Mouse (Mus musculus): Measurements from ENCODE around the gene B4galnt3.

DNA sequence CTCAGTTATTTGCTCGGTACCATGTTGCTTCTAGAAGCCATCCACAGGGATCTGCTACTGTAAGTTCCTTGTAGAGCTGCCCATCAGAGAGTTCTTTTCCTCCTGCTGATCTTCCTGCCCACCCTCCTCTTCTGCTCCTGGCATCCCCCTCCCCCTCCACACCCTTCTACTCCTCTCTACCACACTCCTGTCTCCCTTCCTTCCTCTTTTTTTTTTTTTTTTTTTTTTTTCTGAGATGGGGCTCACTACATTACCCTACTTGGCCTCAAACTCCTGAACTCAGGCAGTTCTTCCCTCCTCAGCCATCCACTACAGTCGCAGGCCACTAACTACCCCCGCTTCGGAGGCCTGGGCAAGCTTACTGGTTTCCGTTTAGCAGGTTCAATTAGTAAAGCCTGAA, 18.1 kb upstream of the B4galnt3 start:
- TF ChIP-seq CTCF (IDR thresholded peaks at IDR 0.05; ENCODE audit: extremely low read depth, insufficient read length, insufficient replicate concordance, low read depth, low read length) = no peak
- TF ChIP-seq POLR2A (IDR thresholded peaks at IDR 0.05; ENCODE audit: low read depth, low read length) = no peak

All from small intestine, adult 2 months (tissue).